Mouse (Mus musculus) regulatory T cell (primary cell): Measurements from ENCODE around the gene Wipi1.
"Not testable (repeated sequence)": the region's sequence is repeated elsewhere in the genome, so short reads cannot be mapped to it uniquely, and the experiment has no call there.

Source experiments
- in situ Hi-C: fragments of 300-600 bp; cut with MboI, MseI; formaldehyde crosslinking; loops from one replicate; pipeline ENCODE4 v1.15.1; 2025; ENCODE audit warnings: high pct_unique_total_duplicates

The Wipi1 gene

DNA sequence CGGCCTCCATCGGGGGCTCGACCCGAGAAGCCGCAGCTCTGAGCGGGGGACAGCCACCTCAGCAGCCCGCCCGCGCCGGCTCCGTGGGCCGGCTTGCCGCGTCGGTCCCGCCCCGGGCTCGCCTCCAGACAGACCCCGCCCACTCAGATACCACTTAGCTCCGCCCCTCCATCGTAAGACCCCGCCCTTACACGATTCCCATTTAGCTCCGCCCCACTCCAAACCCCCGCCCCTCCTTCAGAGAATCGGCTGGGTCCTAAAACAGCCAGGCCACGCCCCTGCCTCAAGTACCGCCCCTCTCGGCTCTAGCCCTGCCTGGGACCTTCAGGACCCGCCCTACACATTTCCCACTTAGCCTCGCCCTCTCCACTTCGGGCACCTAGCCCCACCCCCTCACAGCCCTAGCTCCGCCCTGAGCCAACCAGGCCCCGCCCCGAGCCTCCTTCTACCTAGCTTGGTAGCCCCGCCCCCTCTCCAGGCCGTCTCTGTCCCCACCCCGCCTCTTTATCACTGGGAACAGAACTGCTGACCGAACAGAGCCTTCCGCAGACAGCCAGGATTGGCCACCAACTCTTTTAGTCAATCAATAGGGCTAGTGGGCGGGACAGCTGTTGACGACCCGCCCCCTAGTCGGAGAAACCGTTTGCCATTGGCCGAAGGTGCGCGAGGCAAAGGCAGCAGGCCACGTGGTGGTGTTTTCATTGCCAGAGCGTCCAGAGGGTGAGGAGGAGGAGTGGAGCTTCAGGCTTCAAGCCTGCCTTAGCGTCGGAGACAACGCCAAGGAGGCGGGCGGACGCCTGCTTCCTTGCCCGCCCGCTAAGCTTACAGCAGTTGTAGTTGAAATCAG is at the start of gene Wipi1:
Gene Wipi1, minus strand, starts transcription at position 665 of the 847 bp plus-strand sequence.
- in situ Hi-C loops: no loop called here

DNA sequence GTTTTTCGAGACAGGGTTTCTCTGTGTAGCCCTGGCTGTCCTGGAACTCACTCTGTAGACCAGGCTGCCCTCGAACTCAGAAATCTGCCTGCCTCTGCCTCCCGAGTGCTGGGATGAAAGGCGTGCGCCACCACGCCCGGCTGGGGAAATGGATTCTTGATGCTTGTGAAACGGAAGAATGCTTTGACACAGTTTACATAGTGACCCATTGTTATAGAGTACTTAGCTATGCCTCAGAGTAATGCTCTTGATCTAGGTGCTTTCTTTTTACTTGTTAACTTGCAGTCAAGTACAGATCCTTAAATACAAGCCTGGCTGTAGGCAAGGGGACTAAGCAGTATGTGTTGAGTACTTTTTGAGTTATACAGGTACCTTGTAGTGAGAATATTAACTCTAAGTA is 48.8 kb upstream of the Wipi1 start:
- in situ Hi-C loops: not testable (repeated sequence)

DNA sequence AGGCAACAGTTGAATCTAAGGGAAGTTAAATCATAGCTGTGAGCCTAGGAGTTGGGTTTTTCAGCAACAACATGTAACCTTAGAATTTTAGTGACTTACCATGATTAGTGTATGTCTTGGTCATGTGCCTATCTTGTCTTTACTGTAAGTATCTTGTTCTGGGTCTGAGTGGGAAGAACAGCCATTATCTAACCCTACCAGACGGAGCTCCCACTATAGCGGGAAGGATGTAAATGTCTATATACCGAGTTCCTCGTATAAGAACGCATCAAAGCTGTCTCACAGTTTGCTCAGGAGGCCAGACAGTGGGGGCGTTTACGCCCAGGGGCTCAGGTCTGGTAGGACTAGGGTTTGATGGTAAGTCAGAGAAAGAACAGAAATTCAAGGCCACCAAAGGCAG is 44.5 kb upstream of the Wipi1 start:
- in situ Hi-C loops: no loop called here

- in situ Hi-C loops: no loop called here
Observed at GRCm38 (mm10) chr11:109654581-109654980, 42.8 kb upstream of the Wipi1 start.

- in situ Hi-C loops: no loop called here
Observed at GRCm38 (mm10) chr11:109653201-109653600, 41.4 kb upstream of the Wipi1 start.

DNA sequence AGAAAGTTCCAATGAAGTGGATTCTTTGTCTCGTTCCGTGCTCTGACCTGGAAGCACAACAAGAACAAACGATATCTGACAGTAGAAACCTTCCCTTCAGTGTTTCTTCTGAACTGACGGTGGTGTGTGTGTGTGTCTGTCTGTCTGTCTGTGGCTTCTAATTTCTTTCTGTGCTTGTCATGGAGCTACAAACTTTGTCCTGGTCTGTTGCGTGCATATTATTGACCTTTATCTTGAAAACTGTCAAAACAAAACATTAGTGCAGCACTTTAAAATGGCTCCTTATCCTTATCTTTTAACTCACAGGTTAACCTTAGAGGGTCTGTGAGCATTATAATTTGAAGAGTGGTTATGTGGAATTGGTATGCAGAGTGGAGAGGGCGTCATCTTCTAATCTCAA is 40.7 kb upstream of the Wipi1 start:
- in situ Hi-C loops: no loop called here

DNA sequence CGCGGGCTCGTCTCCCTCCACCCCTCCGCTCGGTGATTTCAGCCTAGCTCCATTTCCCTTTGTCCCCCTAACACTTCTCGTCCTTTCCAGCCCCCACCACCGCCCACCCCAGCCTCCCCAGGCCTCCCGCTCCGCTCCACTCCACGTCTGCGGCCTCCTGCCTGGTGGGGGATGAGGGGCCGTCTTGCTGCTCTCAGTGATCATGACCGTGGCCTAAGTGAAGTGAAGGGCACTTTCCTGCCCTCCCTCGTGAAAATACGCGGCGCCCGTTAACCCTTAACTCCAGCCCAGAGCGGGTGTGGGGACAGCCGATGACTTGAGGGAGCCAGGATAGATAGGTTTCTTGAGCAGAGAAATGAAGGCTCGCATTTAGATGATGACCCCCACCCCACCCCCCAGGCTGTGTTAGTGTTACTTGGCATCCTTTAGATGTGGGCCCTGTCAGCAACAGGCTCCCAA is 39.8 kb upstream of the Wipi1 start:
- in situ Hi-C loops: no loop called here

DNA sequence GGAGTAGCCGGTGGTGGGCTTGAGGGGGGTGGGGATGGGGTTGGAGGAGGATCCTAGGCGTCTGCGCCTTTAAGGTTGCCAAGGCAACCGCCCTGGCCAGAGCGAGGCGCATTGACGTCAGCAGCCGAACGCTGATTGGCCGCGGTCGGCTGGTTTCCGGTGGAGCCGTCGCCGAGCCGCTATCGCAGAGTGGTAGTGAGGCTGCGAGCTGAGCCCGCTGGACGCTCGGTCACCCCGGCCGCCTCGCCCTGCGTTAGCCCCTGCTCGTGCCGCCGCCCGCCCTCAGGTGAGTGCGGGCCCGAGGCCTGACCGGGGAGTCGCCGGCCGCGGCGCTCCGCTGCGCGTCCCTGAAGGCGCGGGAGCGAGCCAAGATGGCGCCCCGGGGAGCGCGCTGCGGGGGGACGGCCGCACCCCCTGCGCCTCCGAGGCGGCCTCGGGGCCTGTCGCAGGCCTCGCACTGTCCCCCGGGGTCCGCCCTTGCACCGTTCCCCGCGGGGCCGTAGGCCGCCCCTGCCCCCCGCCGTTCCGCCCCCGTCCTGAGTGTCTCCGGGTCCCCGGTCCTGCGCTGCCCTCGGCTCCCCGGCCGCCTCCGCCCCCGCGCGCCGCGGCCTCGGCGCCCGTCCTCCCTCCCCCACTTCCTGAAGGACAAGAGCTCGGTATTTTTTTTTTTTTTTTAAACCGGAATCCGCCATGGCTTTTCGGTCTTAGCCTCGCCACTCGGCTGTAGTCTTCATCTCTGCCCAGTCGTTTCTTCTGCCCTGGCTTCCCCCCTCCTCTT is 39.2 kb upstream of the Wipi1 start:
- in situ Hi-C loops: no loop called here

DNA sequence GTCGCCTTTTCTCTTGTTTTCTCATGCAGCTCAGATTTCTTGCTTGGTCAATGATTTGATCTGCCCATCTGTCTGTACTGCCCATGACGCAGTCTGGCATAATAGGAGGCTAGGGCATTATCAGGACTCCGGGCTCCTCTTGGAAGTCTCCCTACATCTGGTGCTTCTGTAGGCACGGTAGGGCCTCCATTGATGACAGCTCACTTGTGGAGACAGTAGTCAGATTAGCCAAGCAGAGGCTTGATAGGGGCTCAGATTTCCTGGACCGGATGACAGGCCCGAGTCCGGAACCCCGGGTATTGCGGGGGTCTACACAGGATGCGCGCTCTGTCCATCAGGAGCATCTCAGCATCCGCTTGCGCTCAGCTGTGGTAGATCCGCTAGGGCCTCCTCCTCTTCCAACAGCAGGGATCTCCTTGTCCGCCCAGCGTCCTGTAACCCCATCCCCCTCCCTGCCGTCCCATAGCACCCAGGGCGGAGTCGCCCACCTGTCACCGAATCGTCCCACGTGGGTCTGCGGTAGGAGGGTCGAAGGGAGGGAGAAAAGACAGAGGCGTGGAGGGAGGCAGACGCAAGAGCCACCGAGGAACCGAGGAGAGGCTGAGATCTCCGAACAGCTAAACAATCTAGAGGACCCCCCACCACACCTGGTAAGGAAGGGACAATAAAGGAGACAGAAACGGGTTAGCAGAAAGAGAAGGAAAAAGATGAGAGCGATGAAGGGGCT is 38.4 kb upstream of the Wipi1 start:
- in situ Hi-C loops: no loop called here

- in situ Hi-C loops: no loop called here
Observed at GRCm38 (mm10) chr11:109649206-109649605, 37.4 kb upstream of the Wipi1 start, which contains the start of gene Prkar1a. TSS of gene Prkar1a (plus strand) at chr11:109649405.

DNA sequence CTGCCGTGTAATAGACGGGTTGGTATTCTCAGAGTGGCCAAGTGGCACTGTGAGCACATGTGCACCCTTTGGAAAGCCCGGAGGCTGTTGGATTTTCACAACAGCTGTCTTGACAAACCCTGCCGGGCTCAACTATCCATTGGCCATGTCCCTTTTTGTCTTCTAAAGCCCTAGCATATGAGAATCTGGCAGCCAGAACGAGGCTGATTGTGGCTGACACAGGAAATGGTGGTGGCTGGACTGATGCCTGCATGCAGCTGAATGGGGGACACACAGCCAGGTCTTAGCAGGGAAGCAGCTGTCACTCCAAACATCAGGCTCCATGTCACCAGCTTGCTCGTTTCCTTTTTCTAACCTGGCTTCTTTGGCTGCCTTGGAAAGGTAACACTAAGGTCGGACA is 36.7 kb upstream of the Wipi1 start:
- in situ Hi-C loops: no loop called here

DNA sequence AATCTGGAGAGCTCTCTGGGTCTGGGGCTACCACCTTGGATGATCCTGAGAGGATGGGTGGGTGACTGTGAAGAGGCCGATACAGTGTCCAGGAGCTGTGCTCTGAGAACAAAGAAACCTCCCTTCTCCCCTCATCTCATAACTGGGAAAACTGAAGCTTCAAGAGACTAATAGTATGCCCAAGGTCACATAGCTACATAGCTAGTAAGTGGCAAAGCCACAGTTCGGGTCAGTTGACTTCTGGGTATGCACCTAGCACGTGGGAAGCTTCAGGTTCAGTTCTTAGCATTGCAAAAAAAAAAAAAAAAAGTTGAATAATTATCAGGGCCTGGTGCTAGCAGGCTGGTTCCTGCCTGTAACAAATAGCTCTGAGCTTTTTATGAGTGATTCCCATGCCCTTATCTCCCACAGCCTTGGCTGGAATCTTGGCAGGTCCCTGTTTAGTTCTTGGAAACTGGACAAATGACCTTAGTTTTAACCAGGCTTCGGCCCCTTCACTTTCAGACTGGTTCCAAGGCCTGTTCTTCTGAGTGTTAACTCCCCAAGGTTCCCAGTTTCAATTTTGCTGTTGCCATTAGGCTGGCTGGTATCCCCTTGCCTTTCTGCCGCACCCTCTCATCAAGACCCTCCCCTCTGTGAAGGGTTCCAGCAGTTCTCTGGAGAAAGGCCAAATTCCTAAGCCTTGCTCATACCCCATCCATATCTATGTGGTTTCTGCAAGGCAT is 29.9 kb upstream of the Wipi1 start:
- in situ Hi-C loops: no loop called here

DNA sequence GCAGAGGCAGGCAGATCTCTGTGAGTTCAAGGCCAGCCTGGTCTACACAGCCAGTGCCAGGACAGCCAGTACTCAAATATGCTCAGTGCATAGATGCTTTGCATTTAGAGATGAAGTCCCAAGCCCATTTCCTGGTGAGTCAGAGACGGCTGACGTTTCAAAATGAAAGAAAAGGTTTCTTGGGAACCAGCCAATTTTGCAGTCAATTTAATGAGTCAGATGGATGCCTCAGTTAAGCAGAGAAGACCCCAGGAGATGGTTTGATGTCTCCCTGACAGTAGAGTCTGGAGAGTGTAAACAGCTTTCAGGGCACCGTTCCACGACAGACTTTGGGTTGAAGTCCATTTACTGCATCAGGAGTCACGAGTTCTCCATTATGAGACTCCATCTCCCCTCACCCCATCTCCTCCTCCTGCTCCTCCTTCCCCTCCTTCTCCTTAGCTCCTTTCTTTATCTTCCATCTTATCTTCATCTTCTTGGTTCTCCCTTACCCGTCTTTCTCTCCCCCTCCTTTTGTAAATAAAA is 24.2 kb upstream of the Wipi1 start:
- in situ Hi-C loops: no loop called here

GRCm38 (mm10) chr11:109634928-109635327 is 23.2 kb upstream of the Wipi1 start:
- in situ Hi-C loops: no loop called here

- in situ Hi-C loops: loop anchor here (10.0 kb wide), 1 partner anchor 236 kb away; no protein-coding TSS in a partner anchor
Observed at GRCm38 (mm10) chr11:109629021-109629521, 17.3 kb upstream of the Wipi1 start.

DNA sequence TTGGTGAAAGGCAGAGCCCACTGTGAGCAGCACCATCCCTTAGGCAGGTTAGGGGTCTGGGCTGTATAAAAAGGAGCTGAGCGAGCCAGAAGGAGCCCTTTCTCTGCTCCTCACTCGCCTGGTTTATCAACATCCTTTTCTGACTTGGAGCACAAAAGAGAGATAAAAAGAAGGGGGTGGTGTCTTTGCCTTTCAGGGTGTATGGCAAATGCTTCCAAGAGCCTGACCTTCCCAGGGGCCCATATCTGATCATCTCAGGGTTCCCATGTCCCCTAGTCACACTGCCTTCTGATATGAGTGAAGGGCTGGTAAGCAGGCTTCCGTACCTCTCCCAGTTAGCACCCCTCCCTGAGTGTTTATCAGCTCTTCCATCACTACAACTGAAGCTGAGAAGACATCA is 16.3 kb upstream of the Wipi1 start:
- in situ Hi-C loops: loop anchor here (10.0 kb wide), 1 partner anchor 237 kb away; no protein-coding TSS in a partner anchor

DNA sequence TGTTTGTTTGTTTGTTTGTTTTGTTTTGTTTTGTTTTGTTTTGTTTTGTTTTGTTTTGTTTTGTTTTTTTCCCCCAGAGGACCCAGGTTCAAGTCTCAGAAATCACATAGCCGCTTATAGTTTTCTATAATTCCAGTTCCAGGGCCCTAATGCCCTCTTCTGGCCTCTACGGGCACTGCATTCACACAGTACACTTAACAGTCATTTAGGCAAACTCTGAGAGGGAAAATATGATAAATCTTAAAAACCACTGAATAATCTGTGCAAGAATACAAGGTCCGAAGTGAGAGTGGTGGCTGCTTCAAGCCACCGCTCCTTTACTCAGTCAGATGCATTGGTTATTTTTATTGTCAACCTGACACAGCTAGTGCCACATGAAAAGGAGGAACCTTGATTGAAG is 15.9 kb upstream of the Wipi1 start:
- in situ Hi-C loops: loop anchor here (10.0 kb wide), 1 partner anchor 237 kb away; no protein-coding TSS in a partner anchor

GRCm38 (mm10) chr11:109623238-109623637 is 11.5 kb upstream of the Wipi1 start:
- in situ Hi-C loops: loop anchor here (10.0 kb wide), 1 partner anchor 242 kb away; no protein-coding TSS in a partner anchor

DNA sequence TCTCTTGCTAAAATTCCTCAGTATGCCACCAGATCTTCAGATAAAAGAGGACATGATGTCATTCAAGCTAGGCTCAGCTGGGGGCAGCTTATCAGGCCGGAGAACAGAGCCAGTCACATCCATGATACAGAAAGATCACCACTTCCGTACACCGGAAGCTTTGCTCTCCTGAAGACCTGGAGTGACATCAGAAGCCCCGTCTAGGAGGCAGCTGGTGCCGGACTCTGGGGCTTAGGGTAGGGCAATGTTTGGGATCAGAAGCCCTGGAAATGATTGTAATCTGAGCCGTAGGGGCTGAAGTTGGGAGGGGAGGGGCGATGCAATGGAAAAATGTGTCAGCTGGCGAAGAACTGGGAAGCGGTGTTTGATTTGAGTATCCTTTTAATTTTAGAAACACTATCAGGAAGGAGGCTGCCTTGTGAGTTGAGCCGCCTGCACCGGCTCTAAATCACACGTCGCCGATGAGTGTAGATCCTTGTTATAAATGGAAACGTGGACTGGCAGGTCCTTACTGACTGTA is 10.8 kb upstream of the Wipi1 start:
- in situ Hi-C loops: loop anchor here (10.0 kb wide), 1 partner anchor 242 kb away; no protein-coding TSS in a partner anchor

DNA sequence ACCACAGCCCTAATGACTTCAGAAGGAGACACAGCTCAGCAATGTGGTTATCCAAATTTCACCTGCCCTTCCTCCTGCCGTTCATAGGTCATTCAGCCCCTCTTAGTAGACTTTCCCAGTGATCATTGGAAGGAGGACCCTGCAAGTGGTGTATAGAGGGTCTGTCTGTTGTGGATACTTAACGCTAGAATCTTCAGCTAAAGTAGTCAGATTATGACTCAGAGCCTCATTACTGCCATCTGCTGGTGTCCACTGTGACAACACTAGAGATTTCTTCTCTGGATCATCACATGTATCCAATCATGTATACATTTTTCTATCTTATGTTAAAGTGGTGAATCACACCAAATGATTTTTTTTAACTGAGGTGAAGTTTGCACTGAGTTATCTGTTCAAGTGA is 9.4 kb upstream of the Wipi1 start:
- in situ Hi-C loops: loop anchor here (10.0 kb wide), 1 partner anchor 244 kb away; no protein-coding TSS in a partner anchor
